Mouse (Mus musculus) MN1 (cell line): ENCODE results near the gene Tbpl1.

Experiments used
- DNase-seq: peaks from one replicate; pipeline ENCODE4 v3.0.0-alpha.2; 2016; ENCODE audit warnings: low spot score

Gene Tbpl1

DNA sequence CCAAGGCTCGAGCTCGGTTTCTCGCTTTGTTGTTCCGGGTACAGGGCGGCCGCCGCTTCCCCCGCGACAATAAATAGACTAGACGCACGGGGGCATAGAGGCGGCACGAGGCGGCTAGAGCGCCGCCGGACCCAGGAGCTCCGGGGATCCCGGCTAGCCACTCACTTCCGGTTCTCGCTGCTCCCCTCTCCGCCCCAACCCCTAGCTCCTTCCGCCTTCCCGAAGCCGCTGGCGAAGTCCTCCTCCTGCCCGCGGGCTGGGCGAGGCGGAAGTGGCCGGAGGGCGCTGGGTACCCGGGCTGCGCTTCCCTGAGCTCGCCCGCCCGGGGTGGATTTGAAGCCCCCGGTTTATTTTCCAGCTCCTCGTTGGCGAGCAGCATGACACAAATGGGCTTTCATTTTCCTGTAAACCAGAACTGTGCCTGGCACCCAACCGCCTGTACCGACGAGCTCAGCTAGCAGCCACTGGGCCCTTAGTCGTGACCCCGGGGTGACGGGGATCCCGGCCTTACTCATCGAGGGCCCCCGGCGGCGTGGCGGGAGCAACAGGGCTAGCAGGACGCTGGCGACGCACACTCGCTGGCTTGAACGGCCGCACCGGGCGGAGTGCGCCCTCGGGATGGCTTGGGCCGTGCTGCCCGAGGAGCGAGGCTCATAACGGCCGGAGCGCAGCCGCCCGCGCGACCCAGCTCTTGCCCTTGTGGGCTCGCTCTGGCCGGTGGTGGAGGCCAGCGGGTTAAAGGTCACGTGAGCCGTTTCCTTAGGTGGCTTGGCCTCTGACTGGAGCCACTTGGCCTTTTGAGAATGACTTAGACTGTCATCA lies at the start of gene Tbpl1:
TSS of gene Tbpl1 (minus strand) at position 667 of the 822 bp plus-strand sequence.
- peak; percentile 99 for DNase-seq

DNA sequence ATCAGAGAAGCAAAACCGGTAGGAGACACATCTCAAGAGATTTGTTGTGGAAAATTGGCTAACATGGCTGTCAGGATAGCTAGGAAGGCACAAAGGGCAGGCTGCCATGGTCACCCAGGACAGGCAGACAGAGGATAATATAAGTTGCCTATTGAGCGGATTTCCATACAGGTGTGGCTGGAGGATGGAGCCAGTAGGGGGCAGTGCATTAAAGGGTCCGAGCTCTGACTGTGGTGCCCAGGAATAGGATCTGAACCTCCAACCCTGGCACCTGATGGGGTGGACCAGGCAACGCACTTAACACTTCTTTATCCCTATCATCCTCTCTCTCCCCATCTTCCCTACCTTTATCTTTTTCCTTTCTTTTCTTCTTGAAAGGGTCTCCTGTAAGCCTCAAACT lies 49.7 kb upstream of the Tbpl1 start:
- no peak for DNase-seq

DNA sequence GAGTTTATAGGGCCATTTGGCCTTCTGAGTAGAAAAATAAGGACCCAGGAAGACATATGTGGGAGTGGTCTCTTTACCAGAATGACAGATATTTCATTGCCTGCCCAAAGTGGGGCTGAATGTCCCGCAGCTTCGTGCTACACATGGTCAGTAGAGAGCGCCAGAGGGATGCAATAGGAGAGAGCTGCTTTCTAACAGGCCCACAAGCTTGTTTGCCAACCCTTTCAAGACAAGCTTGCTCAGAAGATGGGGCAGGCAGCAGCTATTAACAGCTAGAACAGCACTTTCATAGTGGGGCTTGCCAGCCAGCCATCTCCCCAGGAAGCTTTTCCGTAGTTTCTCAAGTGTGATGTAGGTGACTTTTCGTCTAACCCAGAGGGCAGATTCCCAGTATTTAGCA lies 46.2 kb upstream of the Tbpl1 start:
- DNase-seq = peak; percentile 56

DNA sequence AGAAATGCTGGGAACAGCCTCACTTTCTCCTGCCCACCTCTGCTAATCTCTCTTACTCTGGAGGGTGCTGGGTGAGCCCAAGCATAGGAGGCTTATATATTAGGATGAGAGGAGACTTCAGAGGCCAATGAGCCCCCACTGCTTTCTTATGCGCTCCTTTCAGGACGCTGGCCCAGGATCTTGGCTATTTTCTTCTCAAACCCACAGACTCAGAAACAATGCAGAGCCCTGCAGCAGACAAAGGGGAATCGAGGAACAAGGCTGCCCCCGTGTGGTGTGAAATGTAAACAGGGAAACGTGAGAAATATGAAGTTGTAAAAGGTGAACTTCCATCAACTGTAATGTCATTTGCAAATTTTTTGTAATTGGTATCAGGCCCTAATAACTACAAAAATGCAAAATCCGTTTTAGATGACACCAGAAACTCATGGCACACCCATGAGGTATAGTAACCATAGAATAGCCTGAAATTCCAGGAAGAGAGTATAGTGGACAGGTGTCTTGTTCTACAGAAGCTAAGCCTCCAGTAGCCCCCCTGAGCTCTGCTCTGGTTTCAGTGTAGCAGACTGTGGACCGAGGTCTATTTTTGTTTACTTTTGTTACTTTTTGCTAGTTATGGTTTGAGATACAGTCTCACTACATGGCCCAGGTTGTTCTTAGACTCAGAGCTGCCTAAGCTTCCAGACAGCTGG lies 44.4 kb upstream of the Tbpl1 start:
- peak; percentile 73 for DNase-seq

DNA sequence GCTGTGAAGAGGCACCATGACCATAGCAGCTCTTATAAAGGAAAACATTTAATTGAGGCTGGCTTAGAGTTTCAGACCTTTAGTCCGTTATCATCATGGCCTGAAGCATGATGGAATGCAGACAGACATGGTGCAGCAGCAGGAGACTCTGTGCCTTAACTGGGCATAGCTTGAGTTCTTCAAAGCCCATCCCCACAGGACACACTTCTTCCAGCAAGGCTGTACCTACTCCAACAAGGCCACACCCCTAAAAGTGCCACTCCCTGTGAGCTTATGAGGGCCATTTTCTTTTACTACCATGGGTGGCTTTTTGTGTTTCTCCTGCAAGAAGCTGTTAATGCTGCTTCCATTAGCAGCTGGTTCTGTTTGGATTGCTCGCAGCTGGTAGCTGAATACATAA lies 43.7 kb upstream of the Tbpl1 start:
- DNase-seq = no peak

DNA sequence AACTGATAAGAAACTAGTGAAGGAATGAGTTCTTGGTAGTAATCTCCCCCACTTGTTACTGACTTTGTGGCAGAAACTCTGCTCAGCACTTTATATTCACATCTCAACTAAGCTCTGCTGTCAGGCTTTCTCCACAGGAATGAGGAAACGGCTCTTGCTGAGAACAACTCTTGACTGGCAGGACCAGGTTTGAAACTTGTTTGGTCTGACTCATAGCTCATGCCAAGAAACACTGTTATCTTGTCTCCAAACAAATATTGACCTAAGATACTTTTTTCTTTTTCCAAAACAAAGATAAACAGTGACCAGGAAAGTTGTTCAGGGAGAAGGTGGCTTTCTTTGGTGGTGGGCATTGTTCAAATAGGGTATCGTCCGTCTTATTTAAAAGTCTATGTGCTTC lies 42.9 kb upstream of the Tbpl1 start:
- DNase-seq = no peak

DNA sequence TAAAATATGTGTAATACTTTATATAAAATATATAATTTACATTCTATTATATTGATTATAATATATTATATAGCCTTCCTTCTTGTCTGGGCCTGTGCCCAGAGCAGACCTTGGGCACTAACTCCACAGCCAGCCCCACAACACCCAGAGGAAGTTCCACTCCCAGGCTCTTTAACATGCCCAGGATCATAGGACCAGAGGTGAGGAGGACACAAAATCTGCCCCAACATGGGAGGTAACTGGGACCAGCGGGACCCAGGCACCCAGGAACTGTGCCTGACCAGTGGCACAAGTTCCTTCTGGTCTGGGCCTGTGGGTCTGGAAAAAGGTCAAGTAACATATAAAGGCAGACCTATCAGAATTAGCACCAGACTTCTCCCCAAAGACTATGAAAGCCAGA lies 22.5 kb upstream of the Tbpl1 start:
- DNase-seq = no peak

DNA sequence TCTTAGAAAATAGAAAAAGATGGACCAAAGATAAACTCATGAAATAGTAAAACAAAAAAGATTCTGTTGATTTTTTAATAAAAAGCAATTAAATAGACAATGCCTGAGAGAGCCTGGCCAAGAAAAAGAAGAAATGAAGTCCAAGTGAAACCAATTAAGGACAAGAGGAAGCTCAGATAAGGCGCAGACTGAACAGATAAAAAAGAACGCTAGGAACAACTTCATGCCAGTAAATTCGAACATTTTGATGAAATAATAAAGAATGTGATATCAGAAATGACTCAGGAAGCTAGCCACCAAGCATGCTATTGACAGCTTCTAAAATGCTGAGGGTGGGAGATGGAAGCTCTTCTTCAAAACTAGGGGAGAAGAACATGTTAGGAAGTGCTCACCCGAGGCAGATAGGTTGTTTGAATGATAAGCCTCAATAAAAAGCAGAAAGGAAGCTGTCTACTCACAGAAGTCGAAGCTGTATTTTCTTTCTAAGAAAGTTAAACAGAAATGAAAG lies 19.5 kb upstream of the Tbpl1 start:
- no peak for DNase-seq

DNA sequence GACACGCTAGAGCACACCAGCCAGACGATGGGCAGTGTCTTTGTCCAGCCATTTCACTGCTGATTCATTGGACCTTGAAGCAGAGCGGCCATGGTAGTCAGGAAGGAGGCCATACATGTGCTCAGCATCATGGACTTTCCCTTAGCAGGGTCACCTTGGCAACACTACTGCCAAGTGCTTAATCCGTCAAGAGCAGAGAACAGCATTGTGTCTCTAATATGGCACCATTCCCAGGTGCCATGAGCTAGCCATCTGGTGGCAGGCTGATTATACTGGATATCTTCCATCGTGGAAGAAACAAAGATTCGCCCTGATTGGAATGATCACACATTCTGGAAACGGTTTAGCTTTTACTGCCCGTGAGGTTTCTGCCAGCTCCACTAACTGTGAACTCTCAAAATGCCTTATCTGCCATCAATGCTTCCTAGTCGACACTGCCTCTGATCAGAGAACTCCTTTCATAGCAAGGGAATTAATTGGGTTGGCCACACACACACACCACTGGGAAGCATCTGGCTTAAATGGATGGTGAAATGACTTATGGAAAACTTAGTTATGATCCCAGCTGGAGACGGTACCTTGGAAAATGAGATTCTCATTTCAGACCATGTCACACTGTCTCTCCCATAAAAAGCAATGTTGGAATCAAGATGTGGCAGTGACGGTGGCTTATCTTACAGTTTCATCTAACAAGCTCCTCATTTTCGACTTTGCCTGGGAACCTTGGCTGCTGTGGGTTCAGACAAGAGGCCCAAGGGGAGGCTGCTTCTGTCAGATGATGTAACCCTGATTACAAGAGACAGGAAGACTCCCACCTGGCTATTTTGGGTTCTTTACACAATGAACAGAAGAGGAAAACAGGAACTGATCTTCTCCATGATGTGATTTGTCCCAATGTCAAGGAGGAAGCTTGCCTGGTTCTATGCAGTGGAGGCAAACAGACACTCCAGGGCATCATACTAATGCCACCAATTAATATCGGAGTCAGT lies 14.9 kb upstream of the Tbpl1 start:
- DNase-seq = peak; percentile 98

DNA sequence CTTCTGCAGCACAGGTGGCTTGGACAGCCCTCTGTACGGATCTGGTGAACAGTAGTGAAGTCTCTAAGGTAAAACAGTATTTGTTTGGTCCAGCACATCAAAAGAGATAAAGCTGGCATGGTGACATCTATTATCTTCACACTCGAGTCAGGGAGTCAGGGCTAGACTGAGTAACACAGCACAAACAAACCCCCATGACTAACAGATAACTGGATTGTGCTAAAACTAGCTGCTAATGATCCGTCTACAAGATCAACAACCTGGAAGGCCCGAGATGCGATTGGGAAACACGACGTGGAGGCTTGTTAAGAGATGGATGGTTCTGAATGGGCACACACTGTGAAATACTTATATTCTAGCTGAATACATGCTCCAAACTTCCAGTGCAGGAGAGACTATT lies 14.2 kb upstream of the Tbpl1 start:
- DNase-seq = no peak

DNA sequence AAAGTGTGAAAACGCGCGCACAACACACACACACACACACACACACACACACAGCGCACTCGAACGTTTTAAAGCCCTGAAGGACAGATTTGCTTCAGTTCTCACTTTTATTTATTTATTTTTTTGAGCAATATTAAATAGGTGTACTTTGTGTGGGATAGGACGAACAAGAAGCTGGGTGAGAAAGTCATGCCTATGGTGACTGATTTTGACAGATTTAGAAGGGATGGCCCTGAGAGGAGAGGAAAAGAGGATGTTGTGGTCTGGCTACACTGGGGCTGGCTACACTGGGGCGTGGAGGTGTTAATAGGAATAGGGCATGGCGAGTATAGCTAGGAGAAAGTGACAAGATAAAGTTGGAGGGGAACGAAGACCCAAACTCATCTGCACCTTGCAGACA lies 443 bp upstream of the Tbpl1 start:
- DNase-seq = no peak

DNA sequence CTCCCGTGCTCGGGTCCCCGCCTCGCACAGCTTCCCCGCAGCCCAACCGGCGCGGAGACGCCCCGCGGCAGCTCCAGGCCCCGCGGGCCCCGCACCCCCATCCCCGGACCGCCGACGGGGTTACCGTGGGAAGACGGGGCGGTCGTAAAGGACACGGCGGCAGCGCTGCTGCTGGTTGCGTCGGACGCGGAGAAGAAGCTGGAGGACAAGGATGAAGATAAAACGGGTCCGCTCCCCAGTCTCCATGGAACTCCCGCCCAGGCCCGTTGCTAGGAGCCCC lies 806 bp downstream of the Tbpl1 start:
- DNase-seq = no peak

DNA sequence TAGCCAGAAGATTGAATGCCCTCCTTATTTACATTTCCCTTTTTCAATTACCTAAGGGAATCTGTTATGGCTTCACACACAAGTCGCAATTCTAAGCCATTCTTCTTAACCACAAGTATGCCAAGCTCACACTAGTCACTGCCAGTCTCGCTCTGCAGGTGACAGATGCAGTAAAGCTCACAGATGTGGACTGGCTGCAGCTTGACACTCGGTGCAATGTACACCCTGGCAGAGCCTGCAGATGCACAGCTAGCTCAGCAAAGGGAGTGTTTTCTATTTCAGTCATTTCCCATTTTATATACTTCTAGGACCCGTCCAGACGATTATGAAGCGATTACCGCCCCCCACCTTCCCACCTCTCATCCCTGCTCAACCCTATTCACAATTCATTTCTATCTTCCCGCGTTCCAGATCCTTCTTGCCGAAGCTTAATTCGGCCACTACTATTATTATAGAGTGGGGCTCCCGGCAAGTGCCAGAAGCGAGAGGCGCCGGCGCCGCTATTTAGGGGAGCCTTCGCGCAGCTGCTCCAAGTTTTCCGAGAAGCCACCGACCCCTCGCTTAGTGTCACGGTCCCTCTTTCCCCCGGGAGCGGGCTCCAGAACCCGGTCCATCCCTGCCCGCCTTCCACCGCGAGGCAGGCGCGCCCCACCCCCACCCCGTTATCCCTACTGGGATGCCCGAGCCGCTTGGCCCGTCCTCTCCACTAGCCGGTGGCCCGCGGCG lies 1.3 kb downstream of the Tbpl1 start:
- peak; percentile 67 for DNase-seq

DNA sequence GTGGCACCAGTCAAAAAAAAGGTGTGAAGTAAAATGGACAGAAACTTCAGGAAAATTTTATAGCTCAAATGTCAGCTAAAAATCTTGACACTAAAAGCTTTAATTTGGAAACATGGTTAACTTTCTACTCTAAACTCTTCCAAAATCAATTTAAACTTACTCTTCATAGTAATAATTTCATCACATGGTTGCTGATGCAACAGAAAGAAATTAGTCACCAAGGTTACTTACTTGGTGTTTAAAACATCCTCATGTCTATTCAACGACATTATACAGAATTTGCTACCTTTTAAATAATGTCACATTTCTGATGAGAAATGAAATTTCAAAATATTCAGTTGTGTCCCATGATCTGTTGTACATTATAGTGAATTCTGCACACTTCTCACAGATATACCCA lies 3.5 kb downstream of the Tbpl1 start:
- peak; percentile 68 for DNase-seq

DNA sequence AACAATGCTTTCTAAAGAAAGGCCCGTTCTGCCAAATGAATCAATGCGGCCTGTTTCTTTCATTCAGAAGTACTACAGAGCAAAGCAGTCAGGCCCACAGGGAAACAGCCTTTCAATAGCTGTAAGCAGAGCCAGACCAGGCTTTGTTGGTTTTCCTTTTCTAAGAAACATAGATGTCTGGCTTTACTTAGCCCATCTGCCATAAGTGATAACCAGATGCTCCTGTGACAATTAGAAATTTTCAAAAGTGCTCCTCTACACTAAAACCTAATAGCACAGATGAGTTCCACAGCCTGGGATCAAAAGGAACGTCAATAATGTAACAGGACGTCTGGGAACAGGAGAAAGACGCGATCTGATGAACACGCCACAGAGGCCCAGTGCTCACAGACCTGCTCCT lies 5.4 kb downstream of the Tbpl1 start:
- DNase-seq = peak; percentile 75

DNA sequence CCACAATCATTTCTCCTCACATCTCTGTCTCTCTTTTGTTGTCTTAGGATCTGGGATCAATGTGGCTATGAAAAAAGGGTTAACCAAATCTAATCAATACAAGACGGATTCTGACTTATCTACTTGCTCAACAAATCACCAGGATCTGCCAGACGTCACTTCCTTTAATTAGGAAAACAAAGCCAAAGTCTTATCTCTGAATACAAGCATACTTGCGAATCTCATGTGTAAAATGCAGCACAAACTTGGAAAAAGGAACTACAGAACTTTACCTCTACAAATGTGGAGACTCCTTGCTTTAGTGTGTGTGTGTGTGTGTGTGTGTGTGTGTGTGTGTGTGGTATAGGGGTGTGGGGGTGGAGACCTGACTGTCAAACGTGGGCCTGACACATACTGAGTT lies 6.6 kb downstream of the Tbpl1 start:
- DNase-seq = no peak

DNA sequence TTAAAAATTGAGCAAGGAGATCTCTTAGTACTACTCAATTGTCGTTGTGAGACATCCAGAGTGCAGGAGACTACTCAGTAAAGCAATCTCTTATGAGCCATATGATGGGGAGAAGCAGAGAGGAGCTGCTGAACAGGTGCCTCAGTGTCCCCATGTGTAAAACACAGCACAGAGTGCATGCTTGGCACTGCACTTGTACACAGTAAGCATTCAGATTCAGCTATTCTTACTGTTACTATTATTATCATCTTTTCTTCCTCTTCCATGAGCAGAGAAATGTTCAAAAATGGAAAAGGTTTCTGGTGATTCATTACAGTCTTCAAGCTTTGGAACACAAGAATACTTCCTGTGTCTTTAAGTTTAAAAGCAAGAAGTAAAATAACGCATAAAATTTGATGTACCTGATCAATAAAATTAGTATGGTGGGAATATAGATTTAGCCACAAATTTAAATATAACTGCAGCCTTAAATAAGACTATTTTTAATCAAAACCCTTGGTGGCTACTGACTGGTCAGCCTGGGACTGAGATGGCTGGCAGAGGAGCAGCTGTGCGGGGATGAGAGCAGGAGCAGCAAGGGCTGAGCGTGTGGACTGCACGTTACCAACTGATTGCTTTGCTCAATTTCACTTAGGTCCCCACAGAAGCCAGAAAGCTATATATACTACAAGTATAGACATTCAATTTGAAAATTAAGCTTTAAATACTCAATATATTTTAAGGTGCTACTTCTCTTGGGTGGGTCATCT lies 10.8 kb downstream of the Tbpl1 start:
- no peak for DNase-seq

DNA sequence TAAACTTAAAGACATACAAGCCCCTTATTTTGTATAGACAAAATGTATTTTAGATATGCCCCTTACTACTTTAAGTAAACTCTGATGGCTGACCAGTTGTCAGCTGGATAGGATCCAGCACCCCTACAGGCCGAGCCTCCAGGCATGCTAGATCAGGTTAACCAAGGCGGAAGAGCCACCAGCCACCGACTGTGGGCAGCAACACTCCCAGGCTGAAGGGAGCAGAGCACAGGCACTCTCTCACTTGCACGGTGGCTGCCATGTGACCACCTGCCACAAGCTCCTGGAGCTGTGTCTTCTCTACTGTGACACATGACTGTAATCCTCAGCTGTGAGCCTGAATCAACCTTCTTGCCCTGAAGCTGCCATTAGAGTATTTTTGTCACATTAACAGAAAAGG lies 13.3 kb downstream of the Tbpl1 start:
- DNase-seq = peak; percentile 53

DNA sequence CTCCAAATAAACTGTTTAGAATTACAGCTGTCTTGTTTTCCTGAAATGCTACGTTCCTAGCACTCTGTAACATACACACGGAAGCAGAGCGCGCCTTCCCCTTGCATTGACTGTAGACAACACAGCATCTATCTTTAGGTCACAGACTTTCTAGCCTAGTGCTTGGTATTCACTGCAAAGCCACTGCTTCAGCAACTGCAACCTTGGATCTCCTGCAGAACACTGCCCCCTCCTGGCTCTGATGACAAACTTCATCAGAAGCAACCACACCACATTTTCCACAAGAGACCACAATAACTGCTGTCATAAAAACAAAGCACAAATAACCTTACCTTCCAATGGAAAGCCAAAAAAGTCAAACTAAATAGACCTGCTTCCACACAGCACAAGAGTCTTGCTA lies 17.2 kb downstream of the Tbpl1 start:
- DNase-seq = peak; percentile 71

DNA sequence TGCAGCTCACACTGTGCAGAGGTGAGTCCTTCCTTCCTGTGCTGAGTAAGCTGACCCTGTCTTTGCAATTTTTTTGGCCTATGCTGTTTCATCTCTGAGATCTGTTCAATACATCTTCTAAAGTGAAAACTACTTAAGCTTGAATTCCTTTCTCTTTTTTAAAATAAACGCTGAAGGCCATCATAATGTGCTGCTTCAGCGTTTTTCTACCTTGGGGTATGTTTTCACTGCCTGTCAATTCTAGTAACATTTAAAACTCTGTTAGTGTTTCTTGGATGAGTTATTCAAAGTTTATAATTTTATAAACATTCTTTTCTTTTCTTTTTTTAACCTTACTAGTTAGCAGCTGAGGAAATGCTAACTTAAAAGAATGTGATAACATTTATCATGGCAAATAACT lies 18.8 kb downstream of the Tbpl1 start:
- no peak for DNase-seq

DNA sequence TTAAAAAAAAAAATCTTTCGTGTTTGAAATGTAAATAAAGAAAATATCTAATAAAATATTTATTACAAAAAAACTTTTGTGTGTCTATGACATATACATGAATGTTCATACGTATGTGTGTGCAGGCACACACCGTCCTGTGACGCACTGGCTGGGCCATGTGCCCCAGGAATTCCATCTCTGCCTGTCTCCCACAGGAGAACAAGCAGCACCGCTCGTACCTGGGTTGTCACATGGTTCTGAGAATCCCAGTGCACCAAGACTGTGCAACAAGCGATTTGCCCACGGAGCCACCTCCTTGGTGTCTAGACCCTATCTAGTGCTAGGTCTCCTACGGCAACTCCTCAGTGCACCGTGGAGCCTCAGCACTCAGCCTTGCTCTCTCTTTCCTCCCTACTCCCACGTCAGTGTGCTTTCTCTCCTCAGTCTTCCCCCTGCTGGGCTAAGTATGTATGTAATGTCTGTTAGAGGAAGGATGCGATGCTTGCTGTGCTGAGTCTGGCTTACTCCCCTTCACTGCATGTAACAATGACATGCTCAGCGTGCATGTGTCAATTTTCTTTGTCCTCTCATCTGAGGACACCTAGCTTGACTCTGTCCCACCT lies 21.5 kb downstream of the Tbpl1 start:
- DNase-seq = no peak
